Mouse (Mus musculus): ENCODE measurements at regions not wholly inside any gene's neighbourhood (a gene's known extent, or its start where the extent isn't known, plus 50 kb on each side); places are given as distances from the start of the nearest gene placed in this dataset.

DNA sequence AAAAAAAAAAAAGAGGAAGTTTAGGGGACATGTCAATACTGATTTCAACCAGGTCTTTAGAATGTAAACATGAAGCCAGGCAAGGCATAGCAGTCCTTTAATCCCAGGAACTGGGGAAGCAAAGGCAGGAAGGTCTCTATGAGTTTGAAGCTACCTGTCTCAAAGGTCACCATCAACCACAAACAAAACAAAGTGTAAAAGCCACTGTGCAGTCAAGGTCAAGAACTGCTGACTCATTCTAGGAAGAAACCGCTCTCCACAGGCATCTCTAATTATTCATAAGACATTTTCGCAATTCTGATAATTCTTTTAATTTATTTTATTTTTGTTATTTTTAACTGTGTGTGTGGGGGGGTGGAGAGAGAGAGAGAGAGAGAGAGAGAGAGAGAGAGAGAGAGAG, 364.0 kb downstream of the Cntnap4 start:
- DNase-seq (ENCODE audit: low spot score in 2 of 2) = no peak

DNA sequence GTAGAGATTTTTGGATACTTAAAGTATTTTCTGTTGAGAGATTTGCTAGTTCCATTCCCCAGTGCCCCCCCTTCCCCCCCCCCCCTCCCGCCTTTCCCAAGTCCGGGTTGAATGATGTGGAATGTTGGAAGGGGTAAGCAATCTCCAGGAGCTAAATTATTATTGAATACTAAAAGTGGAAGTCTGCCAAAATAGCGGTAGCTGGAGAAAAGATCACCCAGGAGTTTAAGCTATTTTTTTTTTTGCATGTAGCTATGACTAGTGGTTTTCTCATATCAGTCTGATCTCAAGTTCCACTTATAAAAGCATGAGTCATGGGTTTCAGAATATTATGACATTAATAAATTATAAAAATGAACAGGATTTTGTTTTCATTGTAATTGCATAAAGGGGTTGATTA, 365.6 kb downstream of the Cntnap4 start:
- DNase-seq (ENCODE audit: low spot score in 2 of 2) = no peak

DNA sequence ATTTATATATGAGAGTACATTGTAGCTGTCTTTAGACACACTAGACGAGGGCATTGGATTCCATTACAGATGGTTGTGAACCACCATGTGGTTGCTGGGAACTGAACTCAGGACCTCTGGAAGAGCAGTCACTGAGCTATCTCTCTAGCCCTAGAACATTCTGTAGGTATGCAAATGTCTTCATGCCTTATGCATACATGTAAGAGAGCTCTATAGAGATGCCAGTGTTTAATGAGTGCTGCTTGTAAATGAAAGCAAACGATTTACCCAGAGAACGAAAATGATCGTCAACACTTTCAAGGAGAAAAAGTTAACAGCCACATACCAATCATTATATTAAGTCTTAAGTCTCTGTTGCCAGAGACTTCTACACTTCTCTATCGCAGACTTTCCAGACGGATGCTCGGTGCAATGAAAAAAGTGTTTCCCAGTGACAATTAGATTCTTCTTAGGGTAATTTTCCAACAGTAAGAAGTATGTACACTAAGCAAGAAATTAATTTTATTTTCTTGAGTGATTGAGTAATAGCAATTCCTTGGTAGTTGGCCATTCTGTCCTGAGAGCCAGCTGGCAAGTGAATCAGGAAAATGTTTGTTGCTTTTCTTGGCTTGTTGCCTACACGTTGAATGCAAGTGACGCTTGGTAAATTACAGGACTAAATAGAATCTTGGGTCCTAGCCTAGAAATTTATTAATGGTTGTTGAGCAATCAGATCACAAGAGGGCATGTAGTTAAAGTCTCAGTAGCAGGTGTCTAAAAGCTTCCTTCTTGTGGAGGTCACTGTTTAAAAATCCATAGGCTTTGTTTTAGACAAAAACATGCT, 366.3 kb downstream of the Cntnap4 start:
- peak in 1 of 2 experiments; percentile 31 for DNase-seq (ENCODE audit: low spot score in 2 of 2)

DNA sequence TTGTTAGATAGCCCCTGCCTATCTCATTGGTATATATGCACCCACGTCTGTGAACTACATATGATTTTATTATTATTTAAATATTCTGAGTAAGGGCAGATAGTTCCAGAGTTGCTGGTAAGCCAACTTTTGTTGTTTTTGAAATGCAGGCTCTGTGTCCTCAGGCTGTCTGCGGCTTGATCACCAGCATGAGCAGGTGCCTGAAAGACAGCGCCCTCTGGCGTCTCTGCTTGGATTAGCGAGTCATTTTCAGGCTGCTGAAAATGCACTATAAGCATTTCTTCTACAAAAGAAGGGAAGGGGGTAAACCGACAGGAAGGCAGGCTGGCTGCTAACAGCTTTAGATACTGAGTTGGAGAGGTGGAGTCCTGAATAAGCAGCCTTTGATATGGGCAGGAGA, 402.6 kb downstream of the Cntnap4 start:
- DNase-seq (ENCODE audit: low spot score in 2 of 2) = peak; percentile 84 to 90

DNA sequence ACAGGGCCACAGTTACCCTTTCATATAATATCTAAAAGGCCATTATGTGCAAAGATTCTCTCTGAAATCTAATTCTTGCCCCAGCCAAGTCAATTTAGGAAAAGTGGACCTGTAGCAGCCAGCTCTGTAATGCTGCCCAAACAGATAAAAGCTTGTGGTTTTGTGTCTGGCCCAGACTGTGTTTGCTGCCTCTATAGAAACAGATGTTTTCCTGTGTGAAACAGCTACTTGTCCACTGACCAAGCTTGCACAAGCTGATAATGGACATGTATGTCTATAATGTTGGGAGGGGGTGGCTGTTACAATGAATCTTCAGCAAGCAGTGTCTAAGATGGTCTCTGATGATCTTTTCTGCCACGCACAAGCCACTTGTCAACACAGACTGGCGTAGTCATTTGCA, 405.9 kb downstream of the Cntnap4 start:
- DNase-seq (ENCODE audit: low spot score in 2 of 2) = no peak

DNA sequence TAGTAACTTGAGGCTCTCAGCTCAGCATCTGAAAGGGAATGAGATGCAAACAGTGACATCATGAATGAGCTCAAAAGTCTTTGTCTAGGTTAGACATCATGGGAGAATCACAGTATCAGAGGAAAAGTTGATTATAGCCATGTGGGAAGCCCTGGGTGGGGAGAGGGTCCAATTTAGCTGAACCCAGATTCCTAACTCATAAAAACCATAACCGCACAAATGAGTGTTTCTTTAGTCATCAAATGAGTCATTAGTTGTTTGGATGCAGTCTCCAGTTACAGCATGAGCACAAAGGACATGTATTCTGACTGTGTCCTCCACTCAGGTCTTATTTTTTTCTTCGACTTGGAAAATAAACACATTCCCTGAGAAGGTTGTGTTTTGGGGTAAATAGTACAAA, 406.5 kb downstream of the Cntnap4 start:
- no peak for DNase-seq (ENCODE audit: low spot score in 2 of 2)

DNA sequence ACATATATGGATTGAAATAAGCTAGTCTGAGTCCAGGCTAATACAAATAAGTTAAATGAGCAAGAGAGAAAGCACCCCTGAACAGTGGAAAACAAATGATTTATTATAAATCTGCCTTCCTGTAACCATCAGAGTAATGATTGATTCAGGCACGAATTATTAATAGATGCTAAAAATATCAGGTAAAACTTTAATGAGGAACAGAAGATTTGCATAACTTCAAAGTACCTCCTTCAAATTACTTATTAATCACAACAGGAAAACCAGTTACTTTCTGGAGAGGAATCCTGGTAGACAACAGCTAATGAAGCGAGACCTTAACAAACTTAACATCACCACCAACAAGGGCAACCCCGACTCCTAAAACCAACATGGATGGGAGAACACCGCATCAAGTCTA, 423.9 kb downstream of the Cntnap4 start:
- no peak for DNase-seq (ENCODE audit: low spot score in 2 of 2)

DNA sequence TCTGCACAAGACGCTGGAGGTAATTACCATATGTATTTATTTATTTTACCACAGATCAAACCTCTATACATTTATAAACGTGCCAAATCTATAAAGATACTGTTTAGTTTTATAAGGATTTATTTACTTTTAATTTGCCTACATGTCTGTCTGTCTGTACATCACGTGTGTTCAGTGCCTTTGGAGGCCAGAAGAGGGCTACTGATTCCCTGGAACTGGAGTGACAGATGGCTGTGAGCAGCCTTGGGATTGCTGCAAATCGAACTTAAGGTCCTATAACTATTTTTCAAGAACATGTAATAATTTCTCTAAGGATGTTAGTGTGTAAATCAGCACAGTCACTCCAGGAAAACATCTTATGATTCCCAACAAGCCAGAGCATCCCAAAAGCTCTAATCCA, 437.5 kb downstream of the Cntnap4 start:
- DNase-seq (ENCODE audit: low spot score in 2 of 2) = no peak

DNA sequence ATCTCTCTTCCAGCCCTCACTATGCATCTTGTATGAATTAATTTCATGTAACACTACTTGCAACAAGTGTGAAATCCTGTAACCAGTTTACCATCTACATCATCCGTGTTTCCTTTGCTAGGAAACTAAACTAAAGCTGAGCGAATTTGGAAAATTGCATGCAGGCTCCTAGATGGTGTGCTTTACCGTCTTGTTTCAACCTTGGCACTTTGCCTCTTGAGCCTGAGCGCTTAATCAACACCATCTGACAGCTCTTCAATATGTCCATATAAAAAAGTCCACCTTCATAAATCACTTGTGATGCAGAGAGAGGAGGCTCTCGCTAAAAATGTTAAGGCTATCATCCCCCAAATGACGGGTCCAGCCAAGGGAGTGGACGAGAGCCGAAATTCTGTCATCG, 459.0 kb downstream of the Cntnap4 start:
- no peak for DNase-seq (ENCODE audit: low spot score in 2 of 2)

DNA sequence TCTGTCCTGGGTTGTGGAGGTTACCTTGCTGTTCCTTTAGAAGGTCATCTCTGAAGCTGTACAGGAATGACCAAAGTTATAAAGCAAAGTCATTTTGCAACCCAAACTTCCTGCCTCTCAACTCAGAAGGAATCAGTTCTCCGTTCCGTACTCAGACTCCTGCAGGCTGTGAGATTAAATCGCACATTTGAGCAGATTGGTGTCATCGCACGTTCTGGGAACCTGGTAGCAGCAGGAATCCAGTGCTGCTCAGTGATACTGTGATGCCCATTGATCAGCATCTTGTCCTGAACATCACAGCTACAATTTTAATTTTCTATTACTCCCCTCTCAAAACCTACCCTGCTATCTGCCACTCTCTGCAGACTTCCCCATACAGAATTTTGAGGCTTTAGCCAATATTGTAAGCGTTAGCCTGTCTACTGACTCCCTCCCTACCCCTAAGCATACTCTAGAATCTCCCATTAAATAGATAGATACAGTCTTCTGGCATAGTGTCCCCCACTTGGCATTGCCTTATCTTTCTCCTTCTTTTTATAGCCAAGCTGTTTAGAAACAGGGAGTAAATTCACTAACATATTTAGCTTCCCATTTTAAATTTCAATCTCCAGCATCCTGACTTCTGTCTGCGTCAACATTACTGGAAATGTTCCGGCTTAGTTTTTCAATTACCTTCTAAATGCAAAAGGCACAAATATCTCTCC, 482.1 kb downstream of the Cntnap4 start:
- DNase-seq (ENCODE audit: low spot score in 2 of 2) = peak; percentile 31 to 37

DNA sequence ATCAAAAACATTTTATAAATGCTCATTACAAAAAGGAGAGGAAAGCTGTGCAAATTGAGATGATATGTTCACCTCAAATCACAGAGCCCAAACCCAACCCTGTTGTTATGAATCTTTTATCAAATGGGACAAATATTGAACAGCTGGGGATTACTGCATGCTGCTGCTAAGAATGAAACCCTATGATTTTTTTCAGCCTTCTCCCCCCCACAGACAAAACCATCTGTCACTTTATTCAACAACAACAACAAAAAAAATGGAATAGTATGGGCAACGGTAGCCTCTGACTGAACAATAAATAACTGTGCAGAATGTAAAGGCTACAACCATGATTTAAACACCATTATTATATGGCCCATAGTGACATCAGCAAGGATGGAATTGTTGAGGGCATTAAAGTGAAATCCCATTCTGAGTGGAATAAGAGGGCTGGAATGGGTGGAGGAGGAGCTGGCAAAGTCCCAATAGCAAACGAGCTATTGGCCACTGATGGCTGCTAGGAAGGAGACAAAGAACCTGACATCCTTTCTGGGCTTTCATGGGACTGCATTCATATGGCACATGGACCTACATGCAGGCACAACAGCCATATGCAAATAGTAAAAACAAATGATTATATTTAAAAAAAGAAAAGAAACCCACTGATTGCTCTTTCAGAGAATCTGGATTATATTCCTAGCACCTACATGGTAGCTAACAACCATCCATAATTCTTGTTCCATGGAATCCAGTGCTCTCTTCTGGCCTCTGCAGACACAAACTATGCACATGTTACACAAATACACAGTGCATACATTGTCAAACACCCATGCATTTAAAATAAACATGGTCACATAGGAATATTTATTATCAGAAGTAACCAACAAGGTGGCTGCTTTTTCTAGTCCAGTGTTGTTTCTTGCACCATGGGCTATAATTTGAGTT, 495.7 kb downstream of the Cntnap4 start:
- no peak for DNase-seq (ENCODE audit: low spot score in 2 of 2)

DNA sequence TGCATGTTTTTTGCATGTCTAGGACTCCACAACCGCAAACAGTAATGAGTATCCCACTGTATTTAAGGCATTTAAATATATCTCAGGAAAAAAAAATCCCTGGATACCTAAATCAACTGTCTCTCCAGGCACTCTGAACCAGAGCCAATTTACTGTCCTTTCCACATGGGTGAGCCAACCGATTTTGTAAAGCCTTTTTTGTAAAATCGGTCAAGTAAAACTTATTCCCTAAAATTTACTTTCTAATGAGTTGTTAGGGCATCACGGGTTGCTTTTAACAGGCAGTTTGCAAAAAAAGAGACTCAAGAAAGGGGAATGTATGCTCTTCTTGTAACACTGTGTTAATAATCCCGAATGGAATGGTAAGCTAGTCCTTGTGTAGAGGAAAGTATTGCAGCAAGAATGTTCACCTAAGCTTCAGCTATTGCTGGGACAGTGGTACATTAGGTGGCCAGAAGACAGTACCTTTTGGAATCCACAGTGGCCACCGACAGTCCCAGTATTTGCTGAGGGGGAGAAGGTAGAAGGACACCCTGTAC, 496.4 kb downstream of the Cntnap4 start:
- DNase-seq (ENCODE audit: low spot score in 2 of 2) = no peak

DNA sequence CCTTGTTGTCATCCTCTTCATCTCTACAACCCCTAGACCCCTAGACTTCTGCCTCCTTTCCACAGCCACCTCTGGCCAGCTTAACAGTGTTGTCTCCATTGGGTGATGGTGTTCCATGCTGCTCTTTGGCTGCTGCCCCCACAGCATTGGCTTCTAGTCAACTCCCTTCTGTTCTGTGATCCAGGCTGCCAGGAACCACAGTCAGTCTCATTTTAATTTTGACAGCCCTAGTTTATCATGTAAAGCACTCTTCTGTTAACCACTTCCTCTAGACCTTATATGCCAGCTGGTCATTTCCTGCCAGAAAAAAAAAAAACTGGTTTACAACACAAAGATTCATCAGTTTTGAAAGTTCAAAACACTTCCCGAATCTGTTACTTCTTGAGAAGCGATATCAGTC, 514.1 kb downstream of the Cntnap4 start:
- DNase-seq (ENCODE audit: low spot score in 2 of 2) = peak; percentile 26 to 30

DNA sequence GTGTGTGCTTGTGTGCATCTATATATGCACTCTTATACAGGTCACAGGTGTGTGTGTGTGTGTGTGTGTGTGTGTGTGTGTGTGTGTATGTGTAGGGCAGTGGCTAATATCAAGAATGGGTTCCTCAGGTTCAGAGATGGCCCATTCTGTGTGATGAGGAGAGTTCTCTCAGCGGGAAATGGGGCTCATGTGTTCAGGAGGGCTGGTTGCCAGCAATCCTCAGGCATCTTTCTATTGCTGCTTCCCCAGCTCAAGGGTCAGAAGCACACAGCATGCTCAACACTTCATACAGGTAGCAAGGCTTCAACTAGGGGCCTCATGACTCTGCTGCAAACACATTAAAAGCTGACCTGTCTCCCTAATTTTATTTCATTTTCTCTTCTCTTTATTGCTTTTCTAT, 517.7 kb downstream of the Cntnap4 start:
- DNase-seq (ENCODE audit: low spot score in 2 of 2) = no peak

DNA sequence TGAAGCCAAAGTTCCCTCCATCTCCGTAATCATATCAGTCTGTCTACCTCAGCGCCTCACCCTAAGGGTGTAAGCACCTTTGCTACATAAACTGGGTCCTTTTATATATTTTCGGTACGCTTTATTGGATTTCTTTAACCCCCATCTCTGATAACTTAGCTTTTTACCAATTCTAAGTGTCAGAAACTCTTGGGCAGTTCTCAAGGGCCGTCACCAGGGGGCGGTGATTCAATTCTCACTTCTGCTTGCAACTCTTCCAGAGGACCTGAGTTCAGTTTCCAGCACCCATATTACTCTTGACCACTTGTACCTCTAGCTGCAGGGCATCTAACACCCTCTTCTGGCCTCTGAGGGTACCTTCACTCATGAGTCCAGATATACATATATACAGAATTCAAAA, 523.7 kb upstream of the Mon1b start:
- DNase-seq (ENCODE audit: low spot score in 2 of 2) = no peak

DNA sequence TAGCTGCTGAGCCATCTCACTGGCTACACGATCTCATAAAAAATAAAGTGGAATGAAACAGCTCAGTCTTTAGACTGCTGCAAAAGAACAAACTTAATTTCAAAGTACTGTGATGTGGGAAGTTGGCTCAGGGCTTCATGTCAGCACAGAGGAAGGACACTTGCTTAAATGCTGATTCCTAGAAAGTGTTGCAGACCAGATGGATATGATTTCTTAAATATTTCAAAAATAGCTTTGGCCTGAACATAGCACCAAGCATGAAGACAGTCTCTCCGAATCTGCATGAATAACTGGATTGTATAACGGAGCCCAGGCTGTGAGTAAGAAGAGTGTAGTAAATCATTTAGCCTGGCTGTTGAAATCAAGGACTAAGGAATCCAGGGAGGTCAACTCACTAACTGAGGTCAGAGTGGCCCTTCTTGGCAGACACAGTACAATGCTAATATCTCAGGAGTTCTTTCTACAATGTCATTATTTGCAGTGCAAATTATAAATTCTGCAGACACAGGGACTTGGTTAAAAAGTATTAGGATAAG, 521.2 kb upstream of the Mon1b start:
- DNase-seq (ENCODE audit: low spot score in 2 of 2) = peak; percentile 21 to 45

DNA sequence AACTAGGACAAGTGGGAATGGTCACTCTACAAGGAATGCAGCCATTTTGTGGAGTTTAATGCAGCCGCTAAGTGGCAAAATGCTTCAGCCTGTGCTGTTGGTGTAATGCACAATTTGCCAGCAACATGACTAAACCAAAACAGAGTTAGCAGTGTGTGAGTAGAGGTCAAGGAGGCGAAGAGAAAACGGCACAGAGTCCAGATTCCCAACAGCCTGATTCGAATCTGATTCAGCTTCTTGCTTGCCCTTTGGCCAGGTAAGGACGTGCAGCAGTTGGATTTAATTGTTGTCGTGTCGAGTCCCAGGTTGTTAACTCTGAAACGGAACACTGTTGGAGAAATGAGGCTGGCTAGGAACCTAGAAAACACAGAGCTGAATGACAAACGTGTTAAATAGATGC, 518.1 kb upstream of the Mon1b start:
- no peak for DNase-seq (ENCODE audit: low spot score in 2 of 2)

DNA sequence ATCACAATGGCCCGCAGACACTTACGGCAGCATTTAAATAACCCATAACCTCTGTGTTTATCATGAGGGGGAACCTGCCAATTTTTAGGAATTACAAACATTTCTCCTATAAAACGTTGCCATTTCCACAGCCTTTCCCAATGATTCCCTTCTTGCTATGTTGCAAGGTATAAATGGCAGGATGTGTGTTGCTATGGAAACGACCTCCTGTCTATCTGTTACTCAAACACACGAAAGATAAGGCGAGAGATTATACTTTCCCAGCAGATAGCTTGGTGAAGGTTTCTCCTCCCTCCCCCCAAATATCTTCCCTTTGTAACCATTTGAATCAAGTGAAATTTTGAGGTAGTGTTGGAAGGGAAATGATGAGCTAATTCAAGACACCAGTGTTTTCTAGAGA, 509.8 kb upstream of the Mon1b start:
- DNase-seq (ENCODE audit: low spot score in 2 of 2) = no peak

DNA sequence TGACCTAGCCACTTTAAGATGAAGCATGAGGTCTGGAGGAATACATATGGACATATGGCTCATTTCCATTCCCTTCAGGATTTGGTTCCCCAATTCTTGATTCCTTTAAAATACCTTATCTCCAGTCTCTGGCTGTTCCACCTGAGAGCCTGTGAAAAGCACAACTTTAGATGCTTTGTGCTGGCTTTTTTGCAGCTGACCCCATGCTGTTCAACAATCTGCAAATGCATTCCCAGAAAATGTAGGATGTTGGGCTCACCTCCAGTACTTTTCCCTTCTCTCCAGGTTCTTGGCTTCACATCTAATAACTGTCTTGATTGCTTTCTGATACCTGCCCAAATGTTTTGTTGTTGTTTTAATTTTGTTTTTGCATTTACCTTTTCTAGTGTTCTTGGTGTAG, 498.0 kb upstream of the Mon1b start:
- no peak for DNase-seq (ENCODE audit: low spot score in 2 of 2)

DNA sequence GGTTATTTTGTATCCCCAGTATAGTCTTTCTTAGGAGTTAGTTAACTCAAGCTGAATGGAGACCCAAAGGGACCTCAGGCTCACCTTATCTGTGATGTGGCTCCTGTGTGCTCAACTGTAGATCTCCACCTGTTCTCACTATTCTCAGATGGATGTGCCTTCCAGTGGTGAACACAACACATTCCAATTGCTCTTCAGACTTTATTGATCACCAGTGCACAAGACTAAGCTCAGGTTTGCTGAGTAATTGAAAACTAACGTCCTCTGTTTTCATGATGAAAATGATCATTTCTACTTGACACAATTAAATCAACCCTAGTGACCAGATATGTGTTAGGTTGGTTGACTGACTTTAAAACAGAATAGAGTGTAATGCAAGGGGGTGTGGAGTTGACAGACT, 495.4 kb upstream of the Mon1b start:
- no peak for DNase-seq (ENCODE audit: low spot score in 2 of 2)

DNA sequence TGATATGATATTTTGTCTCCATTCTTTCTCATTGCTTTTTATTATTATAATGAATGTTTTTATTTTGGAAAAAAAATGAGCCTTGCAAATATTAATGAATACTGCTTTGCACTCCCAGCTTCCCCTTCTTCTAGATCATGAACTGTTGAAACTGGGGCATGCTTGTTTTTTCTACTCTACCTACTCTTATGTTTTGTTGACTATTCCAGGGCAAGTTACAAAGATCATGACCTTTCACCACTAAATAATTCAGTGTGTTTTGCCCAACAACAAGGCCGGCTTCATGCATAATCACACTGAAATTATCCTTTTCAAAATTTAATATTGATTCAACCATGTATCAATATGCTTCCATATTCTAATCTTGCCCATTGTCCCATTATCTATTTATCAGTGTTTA, 494.3 kb upstream of the Mon1b start:
- DNase-seq (ENCODE audit: low spot score in 2 of 2) = no peak

DNA sequence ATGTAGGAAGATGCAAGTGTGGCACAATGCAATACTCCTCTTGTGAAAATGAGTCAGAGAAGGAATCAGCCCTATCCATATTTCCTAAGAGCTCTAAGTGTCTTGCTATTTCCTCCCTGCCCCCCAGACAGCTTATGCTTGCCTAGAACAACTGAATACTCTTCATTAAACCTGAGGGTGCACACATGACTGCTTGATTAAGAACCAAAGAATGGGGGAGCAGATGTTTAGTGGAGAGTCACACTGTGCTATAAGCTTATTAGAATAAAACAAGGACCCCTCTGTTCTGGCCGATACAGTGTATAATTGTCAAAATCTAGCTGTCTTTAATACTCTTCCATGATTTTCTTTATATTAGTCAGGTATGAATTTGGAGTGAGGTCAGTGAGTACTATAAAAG, 458.8 kb upstream of the Mon1b start:
- DNase-seq (ENCODE audit: low spot score in 2 of 2) = no peak
